17 mouse cellular contexts compared by ENCODE assay signal in the genomic region with DNA sequence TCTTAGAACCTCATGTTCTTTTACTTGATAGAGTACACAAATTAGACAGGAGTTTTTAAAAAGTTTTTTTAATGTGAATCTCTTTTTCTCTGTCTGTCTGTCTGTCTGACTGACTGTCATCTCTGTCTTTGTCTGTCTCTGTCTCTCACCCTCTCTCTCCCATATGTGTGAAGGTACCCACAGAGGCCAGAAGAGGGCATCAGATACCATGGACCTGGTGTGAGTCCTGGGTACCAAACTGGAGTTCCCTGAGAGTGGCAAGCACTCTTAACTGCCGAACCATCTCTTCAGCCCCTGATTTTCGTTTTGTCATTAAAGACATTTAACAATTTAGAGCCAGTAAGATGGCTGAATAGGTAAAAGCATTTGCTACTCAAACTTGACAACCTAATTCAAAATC. TPM values are rescaled to one million over a fixed set of nuclear protein-coding genes. Genes with fewer than 3 reads are reported as not detected.
DNase-seq lines count a peak whose midpoint lies in the region; ATAC-seq and TF ChIP-seq lines count a peak whose summit lies in the region.
"Had no signal": no experiment of that assay in that cellular context is flagged by ENCODE, and none has a peak within 500 bp of the region (broad histone marks: within the 10 kb centered on the region; RNA-seq: fewer than 3 reads in every experiment).

No protein-coding gene starts in this region.

- ATAC-seq in Patski = no peak
- ATAC-seq in megakaryocyte-erythroid progenitor cell, adult 5-6 weeks (replicated peaks; ENCODE audit: low FRiP score, low TSS enrichment, poor library complexity, severe bottlenecking) = 0 out of 2 replicates have a peak, but pooled peaks have one; percentile 57

- no peaks in the 10 kb centered on the region; the same call in 1 of the 2 replicates for H3K4me1 ChIP-seq in E14TG2a.4 (replicated peaks; ENCODE audit: low read depth, low read length)
- H3K4me1 ChIP-seq: hindbrain, embryonic 13.5 days; limb, embryonic 10.5 days; megakaryocyte, embryonic 14.5 days had no signal

- no peak for DNase-seq in layer of hippocampus, adult 2 months (ENCODE audit: low spot score in 2 of 2)
- DNase-seq in layer of hippocampus, postnatal 14 days (ENCODE audit: low spot score in 2 of 2) = no peak
- no peak for DNase-seq in Patski (ENCODE audit: low read depth, low spot score)
- DNase-seq in gastrocnemius, postnatal 36 days = no peak
- no peak for DNase-seq in left cerebral cortex, postnatal 14 days (ENCODE audit: low spot score in 2 of 2)
- DNase-seq: cerebellum, adult 8-10 months; kidney, adult 8-10 months; right cerebral cortex, postnatal 14 days; thymus, adult 2 months had no signal

- intact Hi-C loops in gastrocnemius, postnatal 36 days (cut with DNase I) = no loop called here
- intact Hi-C loops in left cerebral cortex, postnatal 14 days (cut with DNase I) = no loop called here

- in situ Hi-C loops in Patski (cut with MboI; ENCODE audit: low pct_unique_long_range_greater_than_20kb) = no loop called here

- no peaks in the 10 kb centered on the region for H3K27me3 ChIP-seq in E14TG2a.4 (ENCODE audit: insufficient read depth, low read length)
- H3K27me3 ChIP-seq in Patski = peaks cover 7% of the 10 kb centered on the region
- H3K27me3 ChIP-seq: hindbrain, embryonic 13.5 days had no signal

- CTCF ChIA-PET in Patski (lab: Charles Lee) = no interaction called here

- no peak overlapping the region for H3K27ac ChIP-seq in layer of hippocampus, adult 2 months
- H3K27ac ChIP-seq: hindbrain, embryonic 13.5 days; limb, embryonic 10.5 days had no signal

- H3K4me3 ChIP-seq in layer of hippocampus, adult 2 months = no peak overlapping the region
- no peak overlapping the region for H3K4me3 ChIP-seq in E14TG2a.4 (replicated peaks; ENCODE audit: low read length)
- H3K4me3 ChIP-seq: hindbrain, embryonic 13.5 days; limb, embryonic 10.5 days; megakaryocyte, embryonic 14.5 days had no signal

- POLR2A ChIA-PET in Patski (lab: Charles Lee) = no interaction called here

- H3K9me3 ChIP-seq in E14TG2a.4 (ENCODE audit: low read length) = no peaks in the 10 kb centered on the region
- H3K9me3 ChIP-seq: hindbrain, embryonic 13.5 days; limb, embryonic 10.5 days; megakaryocyte, embryonic 14.5 days had no signal

- no peaks in the 10 kb centered on the region for H3K36me3 ChIP-seq in E14TG2a.4 (ENCODE audit: insufficient read depth, low read length)
- H3K36me3 ChIP-seq: hindbrain, embryonic 13.5 days; limb, embryonic 10.5 days had no signal

- peak; percentile 43 for TF ChIP-seq CTCF in layer of hippocampus, adult 2 months (conservative IDR thresholded peaks at IDR 0.05)
- TF ChIP-seq CTCF in E14TG2a.4 (conservative IDR thresholded peaks at IDR 0.05; ENCODE audit: low read length) (peak; percentile 10; the same call in 1 of the 2 replicates), Patski (IDR thresholded peaks at IDR 0.05) (peak; percentile 47)

RNA-seq across cellular contexts. Expression of a gene that starts 21.6 kb away (rescaled TPM):
- total RNA-seq in layer of hippocampus, adult 2 months (2021) = under 1 TPM; 0.44 to 0.54 TPM
- total RNA-seq in layer of hippocampus, postnatal 14 days (2021) = under 1 TPM; 0.46 to 0.48 TPM
- polyA plus RNA-seq in Patski (2021) = 0.04 TPM
- total RNA-seq in megakaryocyte-erythroid progenitor cell, adult 5-6 weeks (2014; fragmentation: Nextera tagmentation) = not detected in 2 replicates
- total RNA-seq in megakaryocyte-erythroid progenitor cell, adult 5-6 weeks (2017) = not detected in 2 replicates
- not detected for total RNA-seq in gastrocnemius, postnatal 36 days (2021)
- total RNA-seq in left cerebral cortex, postnatal 14 days (2021) = 1 to 10 TPM in 1 of 2 experiments, under 1 TPM in 1; 0.97 to 1.2 TPM
- polyA plus RNA-seq: embryonic facial prominence, embryonic 11.5 days; gonadal fat pad, adult 2 months; heart, embryonic 14.5 days; limb, embryonic 10.5 days had no signal
